Mouse (Mus musculus): Measurements from ENCODE around the gene Atp2a3. TPM values are rescaled to one million over a fixed set of nuclear protein-coding genes. Genes with fewer than 3 reads are reported as not detected.
A peak's percentile ranks its signal among the peaks of the same experiment; 100 is the strongest.

Gene Atp2a3
- polyA plus RNA-seq, 1 experiment from 2014 or later, result 23.5 TPM

- DNase-seq (ENCODE audit: low spot score) (no peak), ATAC-seq (replicated peaks; ENCODE audit: low FRiP score) (no peak)
- H3K4me1 ChIP-seq (replicated peaks; ENCODE audit: control insufficient read depth, insufficient read depth, low read length), result 0 out of 2 replicates have a peak, but pooled peaks cover 8% of the 10 kb centered on the region
- WGBS, result 75% methylated on average over 6 of the region's 6 CpGs
- H3K4me2 ChIP-seq, result no peak overlapping the region
- H3K27me3 ChIP-seq (replicated peaks; ENCODE audit: control insufficient read depth, insufficient read depth, low read length), result peaks cover 27% of the 10 kb centered on the region
- no peaks in the 10 kb centered on the region for H3K9me3 ChIP-seq (ENCODE audit: control insufficient read depth, low read length)
- H3K4me3 ChIP-seq (ENCODE audit: low read depth, low read length), result no peak overlapping the region
- no peak overlapping the region for H3K9ac ChIP-seq (ENCODE audit: low read depth, low read length)
- H3K36me3 ChIP-seq (ENCODE audit: control insufficient read depth, insufficient read depth, low read length), result no peaks in the 10 kb centered on the region
- H3K27ac ChIP-seq (ENCODE audit: low read depth, low read length), result no peak overlapping the region
Observed at GRCm38 (mm10) chr11:73016103-73016420, 55.1 kb downstream of the Atp2a3 start.

- WGBS, result 1% methylated on average over 57 of the region's 57 CpGs
- H3K27ac ChIP-seq (ENCODE audit: low read depth, low read length), result no peak within 1 kb of the TSS
- 0 out of 2 replicates have a peak, but pooled peaks cover 8% of the 10 kb centered on the region for H3K4me1 ChIP-seq (replicated peaks; ENCODE audit: control insufficient read depth, insufficient read depth, low read length)
- peak within 1 kb of the TSS; percentile 67 for H3K4me3 ChIP-seq (ENCODE audit: low read depth, low read length)
- H3K9ac ChIP-seq (ENCODE audit: low read depth, low read length), result peak within 1 kb of the TSS; percentile 55
- H3K27me3 ChIP-seq (replicated peaks; ENCODE audit: control insufficient read depth, insufficient read depth, low read length), result peaks cover 30% of the 10 kb centered on the region
- H3K9me3 ChIP-seq (ENCODE audit: control insufficient read depth, low read length), result no peaks in the 10 kb centered on the region
- peak; percentile 95 for ATAC-seq (replicated peaks; ENCODE audit: low FRiP score)
- peak; percentile 92 for DNase-seq (ENCODE audit: low spot score)
- H3K36me3 ChIP-seq (ENCODE audit: control insufficient read depth, insufficient read depth, low read length), result no peaks in the 10 kb centered on the region
- H3K4me2 ChIP-seq, result peak within 1 kb of the TSS; percentile 100
Observed at GRCm38 (mm10) chr11:73018471-73019146, 57.6 kb downstream of the Atp2a3 start, which contains the start of gene Camkk1. Camkk1 (plus strand) TSS chr11:73019008.

- peak overlapping the region; percentile 100 for H3K4me2 ChIP-seq
- no peak overlapping the region for H3K27ac ChIP-seq (ENCODE audit: low read depth, low read length)
- peak overlapping the region; percentile 55 for H3K9ac ChIP-seq (ENCODE audit: low read depth, low read length)
- peaks cover 30% of the 10 kb centered on the region for H3K27me3 ChIP-seq (replicated peaks; ENCODE audit: control insufficient read depth, insufficient read depth, low read length)
- peak overlapping the region; percentile 67 for H3K4me3 ChIP-seq (ENCODE audit: low read depth, low read length)
- ATAC-seq (replicated peaks; ENCODE audit: low FRiP score), result peak; percentile 16
- H3K36me3 ChIP-seq (ENCODE audit: control insufficient read depth, insufficient read depth, low read length), result no peaks in the 10 kb centered on the region
- peaks cover 11% of the 10 kb centered on the region for H3K4me1 ChIP-seq (replicated peaks; ENCODE audit: control insufficient read depth, insufficient read depth, low read length)
- H3K9me3 ChIP-seq (ENCODE audit: control insufficient read depth, low read length), result no peaks in the 10 kb centered on the region
- 1% methylated on average over 46 of the region's 46 CpGs for WGBS
- DNase-seq (ENCODE audit: low spot score), result no peak
Observed at GRCm38 (mm10) chr11:73019147-73019795, 58.3 kb downstream of the Atp2a3 start.

GRCm38 (mm10) chr11:73020953-73021800 is 60.2 kb downstream of the Atp2a3 start:
- Histone ChIP-seq H3K4me3 (ENCODE audit: low read depth, low read length) (no peak overlapping the region), H3K4me2 (no peak overlapping the region), H3K27me3 (replicated peaks; ENCODE audit: control insufficient read depth, insufficient read depth, low read length) (peaks cover 30% of the 10 kb centered on the region), H3K36me3 (ENCODE audit: control insufficient read depth, insufficient read depth, low read length) (no peaks in the 10 kb centered on the region), H3K27ac (ENCODE audit: low read depth, low read length) (no peak overlapping the region), H3K9me3 (ENCODE audit: control insufficient read depth, low read length) (no peaks in the 10 kb centered on the region), H3K4me1 (replicated peaks; ENCODE audit: control insufficient read depth, insufficient read depth, low read length) (peaks cover 20% of the 10 kb centered on the region), H3K9ac (ENCODE audit: low read depth, low read length) (no peak overlapping the region)
- WGBS, result 63% methylated on average over 7 of the region's 7 CpGs
- no peak for ATAC-seq (replicated peaks; ENCODE audit: low FRiP score)
- no peak for DNase-seq (ENCODE audit: low spot score)

- no peak for DNase-seq (ENCODE audit: low spot score)
- Histone ChIP-seq H3K4me3 (ENCODE audit: low read depth, low read length) (no peak overlapping the region), H3K9me3 (ENCODE audit: control insufficient read depth, low read length) (no peaks in the 10 kb centered on the region), H3K27me3 (replicated peaks; ENCODE audit: control insufficient read depth, insufficient read depth, low read length) (peaks cover 25% of the 10 kb centered on the region), H3K36me3 (ENCODE audit: control insufficient read depth, insufficient read depth, low read length) (no peaks in the 10 kb centered on the region), H3K4me1 (replicated peaks; ENCODE audit: control insufficient read depth, insufficient read depth, low read length) (peaks cover 24% of the 10 kb centered on the region), H3K9ac (ENCODE audit: low read depth, low read length) (no peak overlapping the region), H3K27ac (ENCODE audit: low read depth, low read length) (no peak overlapping the region), H3K4me2 (no peak overlapping the region)
- ATAC-seq (replicated peaks; ENCODE audit: low FRiP score), result no peak
- WGBS, result 69% methylated on average over 9 of the region's 9 CpGs
Observed at GRCm38 (mm10) chr11:73023099-73023498, 62.1 kb downstream of the Atp2a3 start.

DNA sequence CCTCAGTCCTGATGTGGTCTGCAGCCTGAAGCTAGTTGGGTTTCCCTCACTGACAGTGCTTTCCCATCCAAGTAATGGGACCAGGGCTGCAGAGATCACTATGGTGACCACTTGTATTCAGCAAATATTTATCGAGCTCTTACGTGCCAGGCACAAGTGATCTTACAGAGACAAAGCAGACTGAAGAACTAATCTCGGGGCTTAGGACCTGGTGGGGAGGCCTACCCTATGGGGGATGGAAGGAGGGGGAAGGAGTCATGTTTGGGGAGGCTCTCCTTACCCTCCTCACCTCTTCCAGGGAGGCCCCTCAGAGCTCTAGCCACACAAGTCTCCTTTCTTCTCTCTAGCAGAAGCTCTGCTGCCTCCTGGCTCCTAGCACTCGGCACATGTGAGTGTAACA is 62.9 kb downstream of the Atp2a3 start:
- Histone ChIP-seq H3K36me3 (ENCODE audit: control insufficient read depth, insufficient read depth, low read length) (no peaks in the 10 kb centered on the region), H3K4me3 (ENCODE audit: low read depth, low read length) (no peak overlapping the region), H3K4me1 (replicated peaks; ENCODE audit: control insufficient read depth, insufficient read depth, low read length) (peaks cover 18% of the 10 kb centered on the region), H3K4me2 (no peak overlapping the region), H3K9ac (ENCODE audit: low read depth, low read length) (no peak overlapping the region), H3K27me3 (replicated peaks; ENCODE audit: control insufficient read depth, insufficient read depth, low read length) (peaks cover 25% of the 10 kb centered on the region), H3K9me3 (ENCODE audit: control insufficient read depth, low read length) (no peaks in the 10 kb centered on the region), H3K27ac (ENCODE audit: low read depth, low read length) (no peak overlapping the region)
- 59% methylated on average over 4 of the region's 4 CpGs for WGBS
- ATAC-seq (replicated peaks; ENCODE audit: low FRiP score) (no peak), DNase-seq (ENCODE audit: low spot score) (no peak)

- ATAC-seq (replicated peaks; ENCODE audit: low FRiP score), result peak; percentile 73
- WGBS, result 29% methylated on average over 7 of the region's 7 CpGs
Observed at GRCm38 (mm10) chr11:73024236-73024904, 63.4 kb downstream of the Atp2a3 start.

DNA sequence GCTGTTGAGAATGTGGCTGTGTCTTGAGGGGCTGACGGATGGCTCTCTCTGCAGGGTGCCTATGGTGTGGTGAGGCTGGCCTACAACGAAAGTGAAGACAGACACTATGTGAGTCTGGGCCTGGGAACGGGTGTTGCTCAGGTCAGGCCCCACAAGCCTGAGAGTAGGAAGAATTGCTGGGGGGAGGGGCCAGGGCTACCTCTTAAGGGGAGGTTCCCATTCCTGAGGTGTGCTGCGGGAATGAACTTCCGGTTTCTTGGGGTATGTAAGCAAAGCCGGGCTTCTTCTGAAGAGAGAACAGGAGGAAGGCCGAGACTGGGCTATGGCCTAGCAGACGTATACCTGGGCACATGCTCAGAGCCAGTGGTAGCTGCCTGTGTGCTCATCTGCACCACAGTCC is 66.0 kb downstream of the Atp2a3 start:
- peaks cover 15% of the 10 kb centered on the region for H3K4me1 ChIP-seq (replicated peaks; ENCODE audit: control insufficient read depth, insufficient read depth, low read length)
- WGBS, result 44% methylated on average over 8 of the region's 8 CpGs
- no peak overlapping the region for H3K27ac ChIP-seq (ENCODE audit: low read depth, low read length)
- no peaks in the 10 kb centered on the region for H3K27me3 ChIP-seq (replicated peaks; ENCODE audit: control insufficient read depth, insufficient read depth, low read length)
- no peaks in the 10 kb centered on the region for H3K9me3 ChIP-seq (ENCODE audit: control insufficient read depth, low read length)
- H3K4me3 ChIP-seq (ENCODE audit: low read depth, low read length), result no peak overlapping the region
- DNase-seq (ENCODE audit: low spot score), result no peak
- no peak overlapping the region for H3K4me2 ChIP-seq
- ATAC-seq (replicated peaks; ENCODE audit: low FRiP score), result no peak
- no peaks in the 10 kb centered on the region for H3K36me3 ChIP-seq (ENCODE audit: control insufficient read depth, insufficient read depth, low read length)
- no peak overlapping the region for H3K9ac ChIP-seq (ENCODE audit: low read depth, low read length)

More at GRCm38 (mm10) chr11:73024236-73024904, 63.4 kb downstream of the Atp2a3 start:
- Histone ChIP-seq H3K4me2 (peak overlapping the region; percentile 34), H3K36me3 (ENCODE audit: control insufficient read depth, insufficient read depth, low read length) (no peaks in the 10 kb centered on the region), H3K4me3 (ENCODE audit: low read depth, low read length) (no peak overlapping the region), H3K27me3 (replicated peaks; ENCODE audit: control insufficient read depth, insufficient read depth, low read length) (peaks cover 20% of the 10 kb centered on the region), H3K9ac (ENCODE audit: low read depth, low read length) (0 out of 2 replicates have a peak overlapping the region, but pooled peaks have one; percentile 2), H3K9me3 (ENCODE audit: control insufficient read depth, low read length) (no peaks in the 10 kb centered on the region), H3K27ac (ENCODE audit: low read depth, low read length) (no peak overlapping the region), H3K4me1 (replicated peaks; ENCODE audit: control insufficient read depth, insufficient read depth, low read length) (peaks cover 18% of the 10 kb centered on the region)
- DNase-seq (ENCODE audit: low spot score), result peak; percentile 50
